In the genomic region with DNA sequence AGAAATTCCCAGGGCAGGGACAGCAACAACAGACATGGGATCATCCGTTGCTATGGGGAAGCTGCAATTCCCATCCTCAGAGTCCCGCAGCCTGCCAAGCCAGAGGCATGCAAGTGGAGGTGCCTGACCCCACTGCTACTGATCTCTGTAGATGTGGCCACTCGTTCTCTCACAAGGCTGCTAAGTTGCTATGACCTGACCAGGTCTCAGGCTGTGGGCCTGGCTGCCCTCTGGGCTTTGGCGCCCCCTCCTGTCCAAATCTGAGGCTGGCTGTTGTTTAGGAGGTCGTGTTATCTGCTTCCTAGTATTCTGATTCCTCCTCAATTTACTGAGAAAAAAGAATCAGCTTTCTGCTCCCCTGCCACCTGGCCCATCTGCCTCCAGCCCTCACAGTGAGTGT, we compare ENCODE assay signal across 8 mouse cellular contexts. TPM values are rescaled to one million over a fixed set of nuclear protein-coding genes. Genes with fewer than 3 reads are reported as not detected.
DNase-seq lines count a peak whose midpoint lies in the region; ATAC-seq and TF ChIP-seq lines count a peak whose summit lies in the region.

No protein-coding gene starts in this region.

- H3K9ac ChIP-seq in intestine, postnatal 0 days (ENCODE audit: low read depth, low read length) = no peak overlapping the region

- TF ChIP-seq CTCF in intestine, postnatal 0 days (IDR thresholded peaks at IDR 0.05; ENCODE audit: low read depth) = peak; percentile 84

- H3K4me1 ChIP-seq in intestine, postnatal 0 days (replicated peaks; ENCODE audit: control insufficient read depth, insufficient read depth, low read length) = no peaks in the 10 kb centered on the region

- H3K4me2 ChIP-seq in intestine, postnatal 0 days (replicated peaks; ENCODE audit: low read depth) = no peak overlapping the region

- peak; percentile 95 for ATAC-seq in common myeloid progenitor, adult 5-6 weeks (replicated peaks; ENCODE audit: low read depth, poor library complexity, severe bottlenecking)
- ATAC-seq in intestine, postnatal 0 days = no peak

- H3K36me3 ChIP-seq in intestine, postnatal 0 days (ENCODE audit: control insufficient read depth, insufficient read depth) = no peaks in the 10 kb centered on the region

- 28% methylated on average over 5 of the region's 5 CpGs for WGBS in intestine, postnatal 0 days

- peak; percentile 93 for DNase-seq in heart, adult 11 months
- DNase-seq in heart, postnatal 25 days (ENCODE audit: low spot score) = no peak
- DNase-seq in ZHBTc4 (ENCODE audit: low read depth, low spot score) = peak; percentile 78
- peak; percentile 28 to 50 for DNase-seq in gastrocnemius, postnatal 36 days
- DNase-seq in lung, postnatal 14 days = peak; percentile 72
- DNase-seq in spleen, adult 12 weeks (ENCODE audit: low spot score) = peak; percentile 67

- intact Hi-C loops in heart, postnatal 25 days (cut with DNase I) = loop anchor here (5.0 kb wide), 1 partner anchor 199 kb away; no protein-coding TSS in a partner anchor
- intact Hi-C loops in gastrocnemius, postnatal 36 days (cut with DNase I) = loop anchor here (5.0 kb wide), 1 partner anchor 199 kb away; no protein-coding TSS in a partner anchor

- no peaks in the 10 kb centered on the region for H3K9me3 ChIP-seq in intestine, postnatal 0 days (ENCODE audit: control insufficient read depth)

- H3K4me3 ChIP-seq in intestine, postnatal 0 days (ENCODE audit: low read depth, low read length) = no peak overlapping the region

- H3K27me3 ChIP-seq in intestine, postnatal 0 days (replicated peaks; ENCODE audit: control insufficient read depth, insufficient read depth, low read length) = no peaks in the 10 kb centered on the region

- H3K27ac ChIP-seq in intestine, postnatal 0 days (ENCODE audit: low read depth, low read length) = no peak overlapping the region

RNA-seq across cellular contexts. Expression of gene Shld1, which starts 29.4 kb away (rescaled TPM):
- total RNA-seq in heart, postnatal 25 days (2021) = 10 to 100 TPM; 41.5 to 55.2 TPM
- 2.4 and 5.5 TPM in 2 replicates for total RNA-seq in common myeloid progenitor, adult 5-6 weeks (2017)
- total RNA-seq in gastrocnemius, postnatal 36 days (2021) = 1 to 10 TPM; 4.2 to 4.6 TPM
- 11.2 and 11.7 TPM in 2 replicates for polyA plus RNA-seq in intestine, postnatal 0 days (2015; fragmentation: Nextera tagmentation; extraction: Ambion mirVana)
